Mouse (Mus musculus) forebrain, postnatal 0 days (tissue): ENCODE results near the gene Gm49369. TPM values are rescaled to one million over a fixed set of nuclear protein-coding genes. Genes with fewer than 3 reads are reported as not detected.

ENCODE experiments used
- ATAC-seq: fragments of 200-750 bp; cut with Nextera tagmentation; 2 replicates; pipeline ENCODE4 v1.8.0; 2017; ENCODE audit warnings: mild to moderate bottlenecking, moderate library complexity
- DNase-seq: peaks from one replicate; pipeline ENCODE4 v3.0.0-alpha.2; 2015
- H3K27ac ChIP-seq: fragments of 300-500 bp; sonication (generic); 2 replicates; pipeline ENCODE4 v1.5.1; 2014; ENCODE audit warnings: low read depth, mild to moderate bottlenecking, antibody characterized with exemption, low read length, moderate library complexity, mixed read lengths
- H3K27me3 ChIP-seq: fragments of 300-500 bp; sonication (generic); 2 replicates; pipeline ENCODE4 v1.6.1; 2014; ENCODE audit warnings: mild to moderate bottlenecking, low read length, mixed read lengths; ENCODE audit not compliant: insufficient read depth
- H3K36me3 ChIP-seq: fragments of 300-500 bp; sonication (generic); 2 replicates; pipeline ENCODE4 v1.6.1; 2014; ENCODE audit warnings: mild to moderate bottlenecking, moderate library complexity; ENCODE audit not compliant: insufficient read depth
- H3K4me1 ChIP-seq: fragments of 300-500 bp; sonication (generic); 2 replicates; pipeline ENCODE4 v1.6.1; 2014; ENCODE audit warnings: antibody characterized with exemption; ENCODE audit not compliant: insufficient read depth
- H3K4me2 ChIP-seq: fragments of 300-500 bp; sonication (generic); 2 replicates; pipeline ENCODE4 v1.6.1; 2014; ENCODE audit warnings: low read depth, mild to moderate bottlenecking, moderate library complexity
- H3K4me3 ChIP-seq: fragments of 300-500 bp; sonication (generic); 2 replicates; pipeline ENCODE4 v1.5.1; 2014; ENCODE audit warnings: low read depth, low read length, mixed read lengths
- H3K9ac ChIP-seq: fragments of 300-500 bp; sonication (generic); 2 replicates; pipeline ENCODE4 v1.6.1; 2014; ENCODE audit warnings: mild to moderate bottlenecking
- H3K9me3 ChIP-seq: fragments of 300-500 bp; sonication (generic); 2 replicates; pipeline ENCODE4 v1.6.1; 2016; ENCODE audit warnings: low read length
- CTCF ChIP-seq: sonication (generic); IDR thresholded peaks from 2 replicates; pipeline ENCODE4 v1.5.1; 2016; ENCODE audit warnings: antibody characterized with exemption, control low read depth, low read depth
- WGBS: fragments of 180-500 bp; shearing (Covaris S2); extraction: QIAGEN DNeasy Blood & Tissue Kit; methylation state at CpG from one replicate; pipeline ENCODE4 v1.1.7; 2014; 5-methylcytosine and 5-hydroxymethylcytosine counted together
- polyA plus RNA-seq: library from polyadenylated mRNA; unstranded; fragments of >200 nt; fragmentation: Nextera tagmentation; extraction: Ambion mirVana; gene quantifications from 2 replicates; pipeline ENCODE4 v1.2.1, GENCODE M21; 2015
- total RNA-seq: library from RNA; depleted of rRNA; stranded (reverse); fragments of >200 nt; gene quantifications from 2 replicates; pipeline ENCODE4 v1.2.3, GENCODE M21; 2014

Gene Gm49369
- total and polyA plus RNA-seq, 2 experiments from 2014 or later, result 21.2 TPM; not detected in 1

GRCm38 (mm10) chr7:142371768-142372661, 10.5 kb downstream of the Gm49369 start:
- no peak overlapping the region for H3K27ac ChIP-seq
- no peak for TF ChIP-seq CTCF
- DNase-seq, result no peak
- peaks cover 20% of the 10 kb centered on the region for H3K36me3 ChIP-seq
- peak overlapping the region; percentile 85 for H3K4me2 ChIP-seq
- 0 out of 2 replicates have a peak, but pooled peaks cover 6% of the 10 kb centered on the region for H3K4me1 ChIP-seq
- H3K9ac ChIP-seq, result peak overlapping the region; percentile 39
- WGBS, result 2% methylated on average over 58 of the region's 64 CpGs
- H3K4me3 ChIP-seq, result peak overlapping the region; percentile 44
- no peaks in the 10 kb centered on the region for H3K9me3 ChIP-seq
- ATAC-seq, result peak; percentile 46
- 0 out of 2 replicates have a peak, but pooled peaks cover 7% of the 10 kb centered on the region for H3K27me3 ChIP-seq

GRCm38 (mm10) chr7:142371398-142371767, 11.1 kb downstream of the Gm49369 start:
- Histone ChIP-seq H3K9ac (peak overlapping the region; percentile 39; the same call in 1 of the 2 replicates), H3K27me3 (0 out of 2 replicates have a peak, but pooled peaks cover 7% of the 10 kb centered on the region), H3K4me1 (0 out of 2 replicates have a peak, but pooled peaks cover 6% of the 10 kb centered on the region), H3K36me3 (peaks cover 14% of the 10 kb centered on the region), H3K9me3 (no peaks in the 10 kb centered on the region), H3K4me2 (peak overlapping the region; percentile 85), H3K4me3 (peak overlapping the region; percentile 44), H3K27ac (no peak overlapping the region)
- 27% methylated on average over 11 of the region's 11 CpGs for WGBS
- TF ChIP-seq CTCF, result no peak
- DNase-seq, result peak; percentile 65
- peak; percentile 73 for ATAC-seq

GRCm38 (mm10) chr7:142370937-142371336, 11.5 kb downstream of the Gm49369 start:
- 82% methylated on average over 18 of the region's 18 CpGs for WGBS
- no peak for ATAC-seq
- 0 out of 2 replicates have a peak, but pooled peaks cover 7% of the 10 kb centered on the region for H3K27me3 ChIP-seq
- H3K4me3 ChIP-seq, result 0 out of 2 replicates have a peak overlapping the region, but pooled peaks have one; percentile 44
- TF ChIP-seq CTCF, result no peak
- H3K4me2 ChIP-seq, result peak overlapping the region; percentile 85
- no peak overlapping the region for H3K27ac ChIP-seq
- no peaks in the 10 kb centered on the region for H3K9me3 ChIP-seq
- H3K36me3 ChIP-seq, result peaks cover 10% of the 10 kb centered on the region; the same call in 1 of the 2 replicates
- peak overlapping the region; percentile 39; the same call in 1 of the 2 replicates for H3K9ac ChIP-seq
- 0 out of 2 replicates have a peak, but pooled peaks cover 6% of the 10 kb centered on the region for H3K4me1 ChIP-seq
- DNase-seq, result no peak

GRCm38 (mm10) chr7:142369820-142370219, 12.6 kb downstream of the Gm49369 start:
- Histone ChIP-seq H3K36me3 (0 out of 2 replicates have a peak, but pooled peaks cover 5% of the 10 kb centered on the region), H3K9me3 (no peaks in the 10 kb centered on the region), H3K4me2 (no peak overlapping the region), H3K4me1 (0 out of 2 replicates have a peak, but pooled peaks cover 6% of the 10 kb centered on the region), H3K27ac (no peak overlapping the region), H3K9ac (no peak overlapping the region), H3K4me3 (no peak overlapping the region), H3K27me3 (0 out of 2 replicates have a peak, but pooled peaks cover 7% of the 10 kb centered on the region)
- DNase-seq, result no peak
- 71% methylated on average over 6 of the region's 6 CpGs for WGBS
- ATAC-seq, result no peak
- TF ChIP-seq CTCF, result no peak

GRCm38 (mm10) chr7:142368856-142369255, 13.6 kb downstream of the Gm49369 start:
- Histone ChIP-seq H3K27ac (no peak overlapping the region), H3K9me3 (no peaks in the 10 kb centered on the region), H3K4me2 (no peak overlapping the region), H3K27me3 (0 out of 2 replicates have a peak, but pooled peaks cover 7% of the 10 kb centered on the region), H3K36me3 (no peaks in the 10 kb centered on the region), H3K4me3 (no peak overlapping the region), H3K4me1 (0 out of 2 replicates have a peak, but pooled peaks cover 6% of the 10 kb centered on the region), H3K9ac (no peak overlapping the region)
- WGBS, result 89% methylated on average over 2 of the region's 2 CpGs
- no peak for TF ChIP-seq CTCF
- no peak for DNase-seq
- no peak for ATAC-seq

GRCm38 (mm10) chr7:142363107-142363506, 19.4 kb downstream of the Gm49369 start:
- H3K27ac ChIP-seq, result no peak overlapping the region
- H3K9ac ChIP-seq, result no peak overlapping the region
- H3K27me3 ChIP-seq, result no peaks in the 10 kb centered on the region
- DNase-seq (no peak), ATAC-seq (no peak)
- H3K36me3 ChIP-seq, result no peaks in the 10 kb centered on the region
- TF ChIP-seq CTCF, result no peak
- H3K4me2 ChIP-seq, result no peak overlapping the region
- H3K4me1 ChIP-seq, result no peaks in the 10 kb centered on the region
- no peaks in the 10 kb centered on the region for H3K9me3 ChIP-seq
- 78% methylated on average over 4 of the region's 4 CpGs for WGBS
- no peak overlapping the region for H3K4me3 ChIP-seq

- no peaks in the 10 kb centered on the region for H3K9me3 ChIP-seq
- TF ChIP-seq CTCF, result no peak; the same call in 1 of the 2 replicates
- H3K4me1 ChIP-seq, result no peaks in the 10 kb centered on the region
- ATAC-seq (no peak), DNase-seq (no peak)
- no peaks in the 10 kb centered on the region for H3K36me3 ChIP-seq
- H3K4me2 ChIP-seq, result no peak overlapping the region
- H3K4me3 ChIP-seq, result no peak overlapping the region
- no peaks in the 10 kb centered on the region for H3K27me3 ChIP-seq
- no peak overlapping the region for H3K9ac ChIP-seq
- no peak overlapping the region for H3K27ac ChIP-seq
Measured at GRCm38 (mm10) chr7:142360743-142361142, 21.7 kb downstream of the Gm49369 start.
